ENCODE assay signal across 10 mouse cellular contexts in genomic region chr7:112503448-112503847, GRCm38 (mm10).
A peak's percentile ranks its signal among the peaks of the same experiment; 100 is the strongest.
DNase-seq lines count a peak whose midpoint lies in the region; ATAC-seq and TF ChIP-seq lines count a peak whose summit lies in the region.
"Had no signal": no experiment of that assay in that cellular context is flagged by ENCODE, and none has a peak within 500 bp of the region (broad histone marks: within the 10 kb centered on the region; RNA-seq: fewer than 3 reads in every experiment).

No protein-coding gene starts in this region.

- H3K4me2 ChIP-seq in heart, postnatal 0 days (ENCODE audit: low read depth, low read length) = no peak overlapping the region
- H3K4me2 ChIP-seq in CH12.LX (ENCODE audit: insufficient read depth, low read depth, poor library complexity, severe bottlenecking) = peak overlapping the region; percentile 43; the same call in 1 of the 2 replicates
- 0 out of 2 replicates have a peak overlapping the region, but pooled peaks have one; percentile 10 for H3K4me2 ChIP-seq in embryonic facial prominence, embryonic 12.5 days (replicated peaks)
- H3K4me2 ChIP-seq in limb, embryonic 13.5 days (replicated peaks) = peak overlapping the region; percentile 36

- H3K36me3 ChIP-seq in heart, postnatal 0 days (replicated peaks; ENCODE audit: control insufficient read depth, insufficient read depth, low read length) = no peaks in the 10 kb centered on the region
- no peaks in the 10 kb centered on the region for H3K36me3 ChIP-seq in heart, adult 2 months (ENCODE audit: control insufficient read depth, insufficient read depth, low read length)
- no peaks in the 10 kb centered on the region for H3K36me3 ChIP-seq in CH12.LX (replicated peaks in 1 of 2; ENCODE audit: control insufficient read depth in 1 of 2, insufficient read depth in 1 of 2, low read length in 1 of 2)
- H3K36me3 ChIP-seq in embryonic facial prominence, embryonic 12.5 days = no peaks in the 10 kb centered on the region
- no peaks in the 10 kb centered on the region for H3K36me3 ChIP-seq in limb, embryonic 13.5 days

- TF ChIP-seq EP300 in heart, postnatal 0 days (IDR thresholded peaks at IDR 0.05; ENCODE audit: low read depth) = no peak
- TF ChIP-seq EP300 in heart, adult 2 months (IDR thresholded peaks at IDR 0.05; ENCODE audit: insufficient read depth, low read depth, low read length) = no peak
- TF ChIP-seq EP300 in CH12.LX (IDR thresholded peaks at IDR 0.05; ENCODE audit: low read length) = peak; percentile 66

- peaks cover 1% of the 10 kb centered on the region; the same call in 1 of the 2 replicates for H3K79me2 ChIP-seq in heart, adult 2 months (replicated peaks; ENCODE audit: control insufficient read depth, insufficient read depth, low read length)
- no peaks in the 10 kb centered on the region for H3K79me2 ChIP-seq in CH12.LX (replicated peaks; ENCODE audit: control insufficient read depth, extremely low read depth, insufficient read depth, poor library complexity, severe bottlenecking)

- TF ChIP-seq POLR2A in heart, adult 2 months (IDR thresholded peaks at IDR 0.05; ENCODE audit: insufficient read depth, low read depth, low read length) = no peak
- TF ChIP-seq POLR2A in CH12.LX (IDR thresholded peaks at IDR 0.05; ENCODE audit: low read depth, low read length) = no peak

- dilution Hi-C loops in CH12.LX (cut with MboI; ENCODE audit: extremely low pct_ligation_motif_present, extremely low pct_unique_long_range_greater_than_20kb, low sequenced_read_pairs) = no loop called here

- TF ChIP-seq RAD21 in CH12.LX (IDR thresholded peaks at IDR 0.05; ENCODE audit: low read depth, low read length) = no peak

- H3K9ac ChIP-seq in heart, postnatal 0 days (replicated peaks; ENCODE audit: low read depth, low read length) = no peak overlapping the region
- no peak overlapping the region for H3K9ac ChIP-seq in heart, adult 2 months (ENCODE audit: low read depth, low read length)
- no peak overlapping the region; the same call in 1 of the 2 replicates for H3K9ac ChIP-seq in CH12.LX (ENCODE audit: insufficient read depth, low read depth)
- 0 out of 2 replicates have a peak overlapping the region, but pooled peaks have one; percentile 12 for H3K9ac ChIP-seq in embryonic facial prominence, embryonic 12.5 days
- 0 out of 2 replicates have a peak overlapping the region, but pooled peaks have one; percentile 36 for H3K9ac ChIP-seq in limb, embryonic 13.5 days

- intact Hi-C loops in heart, adult 2 months (cut with DNase I) = no loop called here
- intact Hi-C loops in gastrocnemius, adult 2 months (cut with DNase I) = no loop called here

- no peaks in the 10 kb centered on the region for H3K27me3 ChIP-seq in heart, postnatal 0 days (ENCODE audit: control insufficient read depth, insufficient read depth, low read length)
- no peaks in the 10 kb centered on the region for H3K27me3 ChIP-seq in heart, adult 2 months (ENCODE audit: control insufficient read depth, insufficient read depth, low read length)
- no peaks in the 10 kb centered on the region for H3K27me3 ChIP-seq in CH12.LX (replicated peaks)
- no peaks in the 10 kb centered on the region for H3K27me3 ChIP-seq in embryonic facial prominence, embryonic 12.5 days
- H3K27me3 ChIP-seq in limb, embryonic 13.5 days = peaks cover 12% of the 10 kb centered on the region

- ATAC-seq in heart, postnatal 0 days (ENCODE audit: insufficient read depth, low read depth) = no peak
- ATAC-seq in embryonic facial prominence, embryonic 12.5 days (ENCODE audit: insufficient number of reproducible peaks, insufficient read depth, low FRiP score, low TSS enrichment) = peak; percentile 30; the same call in 1 of the 2 replicates
- peak; percentile 21; the same call in 1 of the 2 replicates for ATAC-seq in limb, embryonic 13.5 days (ENCODE audit: low FRiP score, low read depth)

- in situ Hi-C loops in CH12.LX (cut with MboI; ENCODE audit: low pct_ligation_motif_present, low pct_unique_long_range_greater_than_20kb, low sequenced_read_pairs) = no loop called here

- H3K4me3 ChIP-seq in heart, postnatal 0 days (ENCODE audit: low read depth, low read length) = no peak overlapping the region
- H3K4me3 ChIP-seq in heart, adult 2 months = no peak overlapping the region
- peak overlapping the region in 1 of 3 experiments; percentile 52 for H3K4me3 ChIP-seq in CH12.LX (replicated peaks in 1 of 3; ENCODE audit: low read depth in 2 of 3, low read length in 2 of 3, poor library complexity in 1 of 3)
- no peak overlapping the region for H3K4me3 ChIP-seq in embryonic facial prominence, embryonic 12.5 days
- no peak overlapping the region for H3K4me3 ChIP-seq in limb, embryonic 13.5 days
- no peak overlapping the region for H3K4me3 ChIP-seq in gastrocnemius, adult 2 months

- H3K27ac ChIP-seq in heart, postnatal 0 days (ENCODE audit: low read depth) = peak overlapping the region; percentile 50; the same call in 1 of the 2 replicates
- no peak overlapping the region; the same call in 1 of the 2 replicates for H3K27ac ChIP-seq in heart, adult 2 months
- H3K27ac ChIP-seq in CH12.LX (ENCODE audit: insufficient read depth, low read depth) = no peak overlapping the region
- peak overlapping the region; percentile 95 for H3K27ac ChIP-seq in embryonic facial prominence, embryonic 12.5 days
- H3K27ac ChIP-seq in limb, embryonic 13.5 days = peak overlapping the region; percentile 71
- no peak overlapping the region for H3K27ac ChIP-seq in gastrocnemius, adult 2 months

- peaks cover 30% of the 10 kb centered on the region for H3K4me1 ChIP-seq in heart, postnatal 0 days (ENCODE audit: control insufficient read depth, insufficient read depth)
- peaks cover 18% of the 10 kb centered on the region for H3K4me1 ChIP-seq in heart, adult 2 months (ENCODE audit: control insufficient read depth, insufficient read depth, low read length)
- peaks cover 13 to 63% of the 10 kb centered on the region in 2 experiments; a peak in 3 of 4 replicates for H3K4me1 ChIP-seq in CH12.LX (ENCODE audit: control insufficient read depth in 1 of 2, insufficient read depth in 2 of 2)
- H3K4me1 ChIP-seq in embryonic facial prominence, embryonic 12.5 days = peaks cover 56% of the 10 kb centered on the region
- H3K4me1 ChIP-seq in limb, embryonic 13.5 days = peaks cover 75% of the 10 kb centered on the region

- 81% methylated on average over 6 of the region's 6 CpGs for WGBS in heart, postnatal 0 days
- 82% methylated on average over 6 of the region's 6 CpGs for WGBS in heart, adult 2 months
- 42% methylated on average over 6 of the region's 6 CpGs for WGBS in embryonic facial prominence, embryonic 12.5 days
- 7% methylated on average over 6 of the region's 6 CpGs for WGBS in limb, embryonic 13.5 days

- TF ChIP-seq CTCF in heart, postnatal 0 days (IDR thresholded peaks at IDR 0.05; ENCODE audit: low read depth) = no peak
- no peak for TF ChIP-seq CTCF in heart, adult 2 months (IDR thresholded peaks at IDR 0.05)
- TF ChIP-seq CTCF in CH12.LX (conservative IDR thresholded peaks at IDR 0.05 in 1 of 2, IDR thresholded peaks at IDR 0.05 in 1 of 2; ENCODE audit: low read depth in 2 of 2, low read length in 2 of 2) = no peak
- TF ChIP-seq CTCF in gastrocnemius, adult 2 months (IDR thresholded peaks at IDR 0.05) = no peak

- H3K9me3 ChIP-seq in heart, postnatal 0 days (replicated peaks; ENCODE audit: control insufficient read depth, low read length) = no peaks in the 10 kb centered on the region
- no peaks in the 10 kb centered on the region for H3K9me3 ChIP-seq in CH12.LX (replicated peaks; ENCODE audit: low read length)
- H3K9me3 ChIP-seq in embryonic facial prominence, embryonic 12.5 days = no peaks in the 10 kb centered on the region
- no peaks in the 10 kb centered on the region for H3K9me3 ChIP-seq in limb, embryonic 13.5 days

- no peak for DNase-seq in heart, postnatal 0 days (ENCODE audit: low spot score)
- no peak for DNase-seq in heart, adult 2 months
- DNase-seq in CH12.LX (ENCODE audit: extremely low read depth) = peak; percentile 50
- DNase-seq in gastrocnemius, adult 2 months = no peak
- no peak for DNase-seq in ovary, postnatal 14 days (ENCODE audit: low spot score)
- DNase-seq: cerebellum, adult 9-11 months; gastrocnemius, postnatal 10 days; kidney, adult 11 months had no signal

TF ChIP-seq in CH12.LX, 34 proteins besides CTCF, POLR2A, EP300 and RAD21:
- TF ChIP-seq MXI1 (IDR thresholded peaks at IDR 0.05; ENCODE audit: low read depth, low read length) (0 out of 2 replicates have a peak, but pooled peaks have one; percentile 30), USF1 (IDR thresholded peaks at IDR 0.05; ENCODE audit: low read depth, low read length) (no peak), NRF1 (IDR thresholded peaks at IDR 0.05; ENCODE audit: low read depth, low read length) (no peak), IRF4 (IDR thresholded peaks at IDR 0.05; ENCODE audit: low read depth, low read length) (peak; percentile 64; the same call in 1 of the 2 replicates), MEF2A (IDR thresholded peaks at IDR 0.05; ENCODE audit: borderline replicate concordance, low read depth, low read length) (peak; percentile 69), UBTF (IDR thresholded peaks at IDR 0.05; ENCODE audit: low read depth, low read length) (no peak), BHLHE40 (IDR thresholded peaks at IDR 0.05; ENCODE audit: low read depth, low read length) (peak; percentile 55), MAZ (IDR thresholded peaks at IDR 0.05; ENCODE audit: low read depth, low read length) (0 out of 2 replicates have a peak, but pooled peaks have one; percentile 39), ELF1 (IDR thresholded peaks at IDR 0.05; ENCODE audit: low read depth, low read length) (no peak), KAT2A (IDR thresholded peaks at IDR 0.05; ENCODE audit: insufficient replicate concordance, low read length) (no peak), TCF12 (IDR thresholded peaks at IDR 0.05; ENCODE audit: low read depth, low read length) (peak; percentile 48; the same call in 1 of the 2 replicates), MAFK (IDR thresholded peaks at IDR 0.05; ENCODE audit: insufficient replicate concordance, low read length) (no peak), ZMIZ1 (IDR thresholded peaks at IDR 0.05; ENCODE audit: low read depth, low read length) (0 out of 2 replicates have a peak, but pooled peaks have one; percentile 51), MAX (IDR thresholded peaks at IDR 0.05; ENCODE audit: low read length) (no peak), CHD1 (IDR thresholded peaks at IDR 0.05; ENCODE audit: low read depth, low read length) (0 out of 2 replicates have a peak, but pooled peaks have one; percentile 82), CHD2 (IDR thresholded peaks at IDR 0.05; ENCODE audit: low read length) (peak; percentile 49; the same call in 1 of the 2 replicates), SIN3A (IDR thresholded peaks at IDR 0.05; ENCODE audit: low read length) (0 out of 2 replicates have a peak, but pooled peaks have one; percentile 50), RCOR1 (conservative IDR thresholded peaks at IDR 0.05; ENCODE audit: low read depth, low read length) (peak; percentile 61; the same call in 1 of the 2 replicates)
TF ChIP-seq in CH12.LX: peak in this region for 11.

Comparison
In these comparisons a context has a peak if more than half of its experiments do, and no peak if none do; other contexts are left out.
1. H3K27ac ChIP-seq: peak in heart, postnatal 0 days (single experiment), embryonic facial prominence, embryonic 12.5 days (single experiment) and limb, embryonic 13.5 days (single experiment); none in heart, adult 2 months (single experiment), CH12.LX (single experiment) and gastrocnemius, adult 2 months (single experiment).
2. H3K9ac ChIP-seq: peak in embryonic facial prominence, embryonic 12.5 days (single experiment) and limb, embryonic 13.5 days (single experiment); none in heart, postnatal 0 days (single experiment), heart, adult 2 months (single experiment) and CH12.LX (single experiment).